Mouse (Mus musculus) lung, adult 2 months (tissue): ENCODE data around the gene Tmem53.

Experiments used
- CTCF ChIP-seq: fragments of 200-500 bp; IDR thresholded peaks from 2 replicates; pipeline ENCODE4 v1.5.1; 2011; ENCODE audit warnings: mild to moderate bottlenecking, low read length, control low read depth; ENCODE audit not compliant: insufficient read depth
- POLR2A ChIP-seq: fragments of 200-500 bp; IDR thresholded peaks from 2 replicates; pipeline ENCODE4 v1.6.1; 2011; ENCODE audit warnings: low read depth, mild to moderate bottlenecking, control low read depth, low read length, borderline replicate concordance; ENCODE audit errors: extremely low read depth

GRCm38 (mm10) chr4:117234166-117234741 lies 17.5 kb upstream of the Tmem53 start:
- no peak for TF ChIP-seq CTCF
- TF ChIP-seq POLR2A, result no peak
